Mouse (Mus musculus) MEL (cell line): Measurements from ENCODE around the gene Ust. TPM values are rescaled to one million over a fixed set of nuclear protein-coding genes. Genes with fewer than 3 reads are reported as not detected.

Experiments used
- DNase-seq: peaks from one replicate; pipeline ENCODE4 v3.0.0; 2011; ENCODE audit warnings: low read depth, low spot score
- H3K27ac ChIP-seq: 2 replicates; pipeline ENCODE4 v1.5.1; 2012; ENCODE audit warnings: low read depth, mild to moderate bottlenecking, control low read depth, low read length, moderate library complexity; ENCODE audit not compliant: control insufficient read depth
- H3K27me3 ChIP-seq, 2 experiments: fragments of 150-350 bp in 1 of 2; sonication (generic) in 1 of 2; 2 replicates each; pipeline ENCODE4 v1.6.1; 2012; ENCODE audit warnings: low read length in 2 of 2, mild to moderate bottlenecking in 2 of 2, improper control_type of control experiment in 1 of 2, moderate library complexity in 1 of 2; ENCODE audit not compliant: insufficient read depth in 2 of 2, control insufficient read depth in 1 of 2
- H3K36me3 ChIP-seq, 2 experiments: 2 replicates each; pipeline ENCODE4 v1.6.1; 2012 to 2014; ENCODE audit warnings: low read length in 2 of 2, improper control_type of control experiment in 1 of 2, inconsistent platforms in 1 of 2, mild to moderate bottlenecking in 1 of 2; ENCODE audit not compliant: insufficient read depth in 2 of 2, control insufficient read depth in 1 of 2
- H3K4me1 ChIP-seq, 2 experiments: fragments of 150-350 bp in 1 of 2; sonication (generic) in 1 of 2; 2 replicates each; pipeline ENCODE4 v1.6.1; 2012; ENCODE audit warnings: low read length in 2 of 2, improper control_type of control experiment in 1 of 2, mild to moderate bottlenecking in 1 of 2; ENCODE audit not compliant: insufficient read depth in 2 of 2, control insufficient read depth in 1 of 2
- H3K4me3 ChIP-seq, 2 experiments: fragments of 150-350 bp in 1 of 2; sonication (generic) in 1 of 2; 2 replicates each; pipeline ENCODE4 v1.5.1; 2012; ENCODE audit warnings: low read depth in 2 of 2, low read length in 2 of 2, mild to moderate bottlenecking in 2 of 2, moderate library complexity in 2 of 2, control low read depth in 1 of 2, improper control_type of control experiment in 1 of 2; ENCODE audit not compliant: control insufficient read depth in 1 of 2, insufficient read depth in 1 of 2
- H3K79me2 ChIP-seq: 2 replicates; pipeline ENCODE4 v1.6.1; 2012; ENCODE audit warnings: mild to moderate bottlenecking, low read length, moderate library complexity; ENCODE audit not compliant: control insufficient read depth, poor library complexity, insufficient read depth
- H3K9ac ChIP-seq: 2 replicates; pipeline ENCODE4 v1.6.1; 2012; ENCODE audit warnings: low read depth, mild to moderate bottlenecking, control low read depth, low read length, moderate library complexity; ENCODE audit not compliant: control insufficient read depth, poor library complexity, severe bottlenecking
- H3K9me3 ChIP-seq: fragments of 150-350 bp; sonication (generic); replicated peaks from 2 replicates; pipeline ENCODE4 v1.6.1; 2012; ENCODE audit warnings: mild to moderate bottlenecking, low read length, improper control_type of control experiment, moderate library complexity; ENCODE audit not compliant: insufficient read depth
- BHLHE40 ChIP-seq: IDR thresholded peaks from 2 replicates; pipeline ENCODE4 v1.6.1; 2012; ENCODE audit warnings: low read depth, mild to moderate bottlenecking, inconsistent platforms, low read length, improper control_type of control experiment, borderline replicate concordance
- CHD1 ChIP-seq: IDR thresholded peaks from 2 replicates; pipeline ENCODE4 v1.6.1; 2012; ENCODE audit warnings: low read depth, mild to moderate bottlenecking, inconsistent platforms, low read length, improper control_type of control experiment
- CHD2 ChIP-seq: IDR thresholded peaks from 2 replicates; pipeline ENCODE4 v1.6.1; 2011; ENCODE audit warnings: low read length, improper control_type of control experiment
- CTCF ChIP-seq, 3 experiments: IDR thresholded peaks in 2 of 3; conservative IDR thresholded peaks in 1 of 3; 2 replicates each; pipeline ENCODE4 v1.5.1; 2011 to 2012; ENCODE audit warnings: low read length in 3 of 3, low read depth in 2 of 3, mild to moderate bottlenecking in 2 of 3, improper control_type of control experiment in 1 of 3, inconsistent platforms in 1 of 3, mixed read lengths in 1 of 3, moderate library complexity in 1 of 3; ENCODE audit not compliant: control insufficient read depth in 1 of 3, insufficient read depth in 1 of 3, poor library complexity in 1 of 3, severe bottlenecking in 1 of 3
- ELF1 ChIP-seq: IDR thresholded peaks from 2 replicates; pipeline ENCODE4 v1.6.1; 2014; ENCODE audit warnings: low read depth, mild to moderate bottlenecking, inconsistent platforms, low read length, improper control_type of control experiment, moderate library complexity
- ETS1 ChIP-seq: IDR thresholded peaks from 2 replicates; pipeline ENCODE4 v1.6.1; 2012; ENCODE audit warnings: low read depth, mild to moderate bottlenecking, inconsistent platforms, low read length, improper control_type of control experiment, moderate library complexity
- GABPA ChIP-seq: IDR thresholded peaks from 2 replicates; pipeline ENCODE4 v1.6.1; 2012; ENCODE audit warnings: low read depth, mild to moderate bottlenecking, inconsistent platforms, low read length, improper control_type of control experiment, moderate library complexity
- HCFC1 ChIP-seq: IDR thresholded peaks from 2 replicates; pipeline ENCODE4 v1.6.1; 2012; ENCODE audit warnings: low read depth, mild to moderate bottlenecking, inconsistent platforms, low read length, improper control_type of control experiment, moderate library complexity
- JUND ChIP-seq: IDR thresholded peaks from 2 replicates; pipeline ENCODE4 v1.6.1; 2011; ENCODE audit warnings: low read depth, mild to moderate bottlenecking, improper control_type of control experiment, low read length
- KAT2A ChIP-seq: conservative IDR thresholded peaks from 2 replicates; pipeline ENCODE4 v1.6.1; 2012; ENCODE audit warnings: low read depth, low read length, improper control_type of control experiment, inconsistent platforms
- MAFK ChIP-seq: IDR thresholded peaks from 2 replicates; pipeline ENCODE4 v1.6.1; 2011; ENCODE audit warnings: low read depth, mild to moderate bottlenecking, low read length, improper control_type of control experiment, borderline replicate concordance
- MAZ ChIP-seq: IDR thresholded peaks from 2 replicates; pipeline ENCODE4 v1.6.1; 2012; ENCODE audit warnings: low read depth, mild to moderate bottlenecking, inconsistent platforms, low read length, improper control_type of control experiment
- MEF2A ChIP-seq: IDR thresholded peaks from 2 replicates; pipeline ENCODE4 v1.6.1; 2014; ENCODE audit warnings: low read depth, mild to moderate bottlenecking, inconsistent platforms, low read length, improper control_type of control experiment; ENCODE audit not compliant: poor library complexity, insufficient replicate concordance, severe bottlenecking; ENCODE audit errors: extremely low read depth
- MXI1 ChIP-seq: IDR thresholded peaks from 2 replicates; pipeline ENCODE4 v1.6.1; 2011; ENCODE audit warnings: mild to moderate bottlenecking, low read depth, low read length, improper control_type of control experiment
- MYB ChIP-seq: IDR thresholded peaks from 2 replicates; pipeline ENCODE4 v1.6.1; 2011; ENCODE audit warnings: mild to moderate bottlenecking, low read depth, low read length, improper control_type of control experiment
- NELFE ChIP-seq: IDR thresholded peaks from 2 replicates; pipeline ENCODE4 v1.6.1; 2011; ENCODE audit warnings: low read depth, low read length, improper control_type of control experiment
- POLR2A ChIP-seq, 2 experiments: IDR thresholded peaks; 2 replicates each; pipeline ENCODE4 v1.6.1; 2011 to 2012; ENCODE audit warnings: low read length in 2 of 2, mild to moderate bottlenecking in 2 of 2, control low read depth in 1 of 2, improper control_type of control experiment in 1 of 2, low read depth in 1 of 2, moderate library complexity in 1 of 2; ENCODE audit not compliant: control insufficient read depth in 1 of 2, insufficient read depth in 1 of 2, poor library complexity in 1 of 2
- RAD21 ChIP-seq: IDR thresholded peaks from 2 replicates; pipeline ENCODE4 v1.6.1; 2011; ENCODE audit warnings: mild to moderate bottlenecking, low read depth, low read length, improper control_type of control experiment
- RCOR1 ChIP-seq: IDR thresholded peaks from 2 replicates; pipeline ENCODE4 v1.6.1; 2012; ENCODE audit warnings: low read depth, mild to moderate bottlenecking, inconsistent platforms, low read length, improper control_type of control experiment
- SIN3A ChIP-seq: IDR thresholded peaks from 2 replicates; pipeline ENCODE4 v1.6.1; 2012; ENCODE audit warnings: low read length, improper control_type of control experiment, inconsistent platforms
- TAL1 ChIP-seq: IDR thresholded peaks from 2 replicates; pipeline ENCODE4 v1.6.1; 2012; ENCODE audit warnings: mild to moderate bottlenecking, inconsistent platforms, low read length, moderate library complexity, mixed read lengths
- TBP ChIP-seq: IDR thresholded peaks from 2 replicates; pipeline ENCODE4 v1.8.0; 2011; ENCODE audit warnings: low read depth, low read length, improper control_type of control experiment
- TCF12 ChIP-seq: IDR thresholded peaks from 2 replicates; pipeline ENCODE4 v1.6.1; 2014; ENCODE audit warnings: low read depth, mild to moderate bottlenecking, inconsistent platforms, low read length, improper control_type of control experiment, moderate library complexity
- UBTF ChIP-seq: IDR thresholded peaks from 2 replicates; pipeline ENCODE4 v1.6.1; 2012; ENCODE audit warnings: low read depth, mild to moderate bottlenecking, inconsistent platforms, low read length, improper control_type of control experiment, moderate library complexity, borderline replicate concordance; ENCODE audit not compliant: insufficient read depth
- USF2 ChIP-seq, 2 experiments: IDR thresholded peaks; 2 replicates each; pipeline ENCODE4 v1.6.1; 2011 to 2012; ENCODE audit warnings: improper control_type of control experiment in 2 of 2, low read length in 2 of 2, borderline replicate concordance in 1 of 2, inconsistent platforms in 1 of 2, low read depth in 1 of 2, mild to moderate bottlenecking in 1 of 2; ENCODE audit not compliant: insufficient read depth in 1 of 2
- ZKSCAN1 ChIP-seq: IDR thresholded peaks from 2 replicates; pipeline ENCODE4 v1.6.1; 2012; ENCODE audit warnings: low read depth, mild to moderate bottlenecking, inconsistent platforms, low read length, improper control_type of control experiment, moderate library complexity
- polyA plus RNA-seq, 2 experiments: library from polyadenylated mRNA; stranded (reverse) in 1 of 2; unstranded in 1 of 2; fragments of >175 nt in 1 of 2; fragments of >200 nt in 1 of 2; gene quantifications; 2 replicates each; pipeline versions ENCODE4 v1.2.1 to v1.2.4; 2012; ENCODE audit warnings: low replicate concordance in 2 of 2, low read depth in 1 of 2; ENCODE audit not compliant: insufficient read length in 2 of 2, insufficient read depth in 1 of 2, missing spikeins in 1 of 2
- total RNA-seq: library from RNA; depleted of rRNA; stranded (reverse); fragments of 300-350 nt; gene quantifications from 2 replicates; pipeline ENCODE4 v1.2.3, GENCODE M21; 2012

Gene Ust
- total and polyA plus RNA-seq, 3 experiments: not detected

DNA sequence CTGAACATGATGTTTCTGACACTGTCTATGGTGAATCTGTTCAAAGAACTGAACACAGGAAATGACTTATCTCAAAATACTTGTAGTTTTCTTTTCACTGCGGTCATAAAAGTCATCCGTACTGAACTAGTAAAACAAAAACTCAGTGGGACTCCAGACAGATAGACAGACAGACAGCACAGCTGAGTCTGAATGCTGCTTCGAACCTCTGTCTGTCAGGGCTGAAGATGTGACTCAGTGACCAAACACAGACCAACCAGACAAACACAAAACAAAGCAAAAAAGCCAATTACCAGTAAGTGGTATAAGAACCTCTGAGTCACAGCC, 12.4 kb downstream of the Ust start:
- DNase-seq: no peak
- no peak for TF ChIP-seq CHD2
- TF ChIP-seq TCF12: no peak
- no peak for TF ChIP-seq HCFC1
- no peak for TF ChIP-seq MXI1
- no peak for TF ChIP-seq MAZ
- TF ChIP-seq KAT2A: no peak
- no peak for TF ChIP-seq ELF1
- TF ChIP-seq POLR2A (IDR thresholded peaks at IDR 0.05; ENCODE audit: control insufficient read depth in 1 of 2, insufficient read depth in 1 of 2, low read depth in 1 of 2, low read length in 2 of 2, poor library complexity in 1 of 2): no peak
- TF ChIP-seq CTCF (IDR thresholded peaks at IDR 0.05 in 2 of 3, conservative IDR thresholded peaks at IDR 0.05 in 1 of 3; ENCODE audit: control insufficient read depth in 1 of 3, insufficient read depth in 1 of 3, low read depth in 2 of 3, low read length in 3 of 3, poor library complexity in 1 of 3, severe bottlenecking in 1 of 3): no peak
- no peak for TF ChIP-seq MAFK
- no peak for TF ChIP-seq SIN3A
- TF ChIP-seq ETS1: no peak
- TF ChIP-seq TBP: no peak
- TF ChIP-seq UBTF: no peak
- no peak for TF ChIP-seq MYB
- no peak for TF ChIP-seq JUND
- TF ChIP-seq GABPA: no peak
- no peak for TF ChIP-seq BHLHE40
- TF ChIP-seq MEF2A: no peak
- no peak for TF ChIP-seq TAL1
- no peak overlapping the region for H3K9ac ChIP-seq
- H3K4me1 ChIP-seq: no peaks in the 10 kb centered on the region
- H3K27ac ChIP-seq: no peak overlapping the region
- no peaks in the 10 kb centered on the region for H3K36me3 ChIP-seq
- no peaks in the 10 kb centered on the region for H3K79me2 ChIP-seq
- H3K27me3 ChIP-seq: no peaks in the 10 kb centered on the region
- no peak overlapping the region for H3K4me3 ChIP-seq
- no peaks in the 10 kb centered on the region for H3K9me3 ChIP-seq

DNA sequence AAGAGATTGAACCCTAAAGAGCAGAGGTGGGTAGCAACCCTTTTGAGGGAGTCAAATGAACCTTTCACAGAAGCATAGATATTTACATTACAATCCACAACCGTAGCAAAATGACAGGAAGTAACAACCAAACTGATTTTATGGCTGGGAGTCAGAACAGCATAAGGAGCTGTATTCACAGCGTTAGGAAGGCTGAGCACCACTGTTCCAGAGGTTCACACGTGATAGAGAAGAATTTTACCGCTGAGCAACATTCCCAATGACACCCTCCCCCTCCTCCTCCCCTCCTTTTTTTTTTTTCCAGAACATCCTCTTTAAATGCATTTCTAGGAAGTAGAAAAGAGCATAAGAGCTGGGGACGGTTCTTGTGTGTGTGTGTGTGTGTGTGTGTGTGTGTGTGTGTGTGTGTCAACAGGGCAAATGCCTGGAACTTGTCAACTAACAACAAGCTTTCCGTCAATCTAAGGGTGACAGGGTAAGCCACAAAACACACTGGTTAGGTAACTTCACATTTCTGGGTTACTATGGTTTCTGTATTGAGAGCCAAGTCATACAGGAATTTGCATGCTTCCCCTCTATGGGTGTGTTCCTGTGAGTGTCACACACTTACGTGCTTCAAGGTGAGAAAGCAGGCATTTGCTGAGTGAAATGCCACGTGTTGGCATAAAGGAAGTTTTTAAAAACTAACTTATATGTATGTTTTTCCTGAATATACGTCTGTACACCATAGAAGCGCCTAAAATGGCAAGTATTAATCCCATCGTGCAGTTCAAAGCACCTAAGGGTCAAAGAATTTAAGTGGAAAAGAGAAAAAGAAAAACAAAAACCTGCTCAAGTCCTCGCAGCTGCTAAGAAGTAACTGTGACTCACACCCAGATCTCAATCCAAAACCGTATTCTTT, 13.0 kb downstream of the Ust start:
- TF ChIP-seq USF2 (IDR thresholded peaks at IDR 0.05; ENCODE audit: borderline replicate concordance in 1 of 2, insufficient read depth in 1 of 2, low read depth in 1 of 2, low read length in 2 of 2) (no peak), MYB (no peak), CHD2 (no peak), ZKSCAN1 (no peak), CTCF (IDR thresholded peaks at IDR 0.05 in 2 of 3, conservative IDR thresholded peaks at IDR 0.05 in 1 of 3; ENCODE audit: control insufficient read depth in 1 of 3, insufficient read depth in 1 of 3, low read depth in 2 of 3, low read length in 3 of 3, poor library complexity in 1 of 3, severe bottlenecking in 1 of 3) (no peak), NELFE (no peak), CHD1 (no peak), ELF1 (no peak), RCOR1 (no peak), TCF12 (no peak), MAFK (no peak), JUND (no peak), TAL1 (no peak), SIN3A (no peak), RAD21 (no peak), KAT2A (no peak)
- H3K27me3 ChIP-seq: no peaks in the 10 kb centered on the region
- no peak overlapping the region for H3K27ac ChIP-seq
- no peaks in the 10 kb centered on the region for H3K36me3 ChIP-seq
- H3K4me1 ChIP-seq: no peaks in the 10 kb centered on the region
- H3K9ac ChIP-seq: no peak overlapping the region
- no peak for DNase-seq
- no peak overlapping the region for H3K4me3 ChIP-seq
- H3K79me2 ChIP-seq: no peaks in the 10 kb centered on the region
- H3K9me3 ChIP-seq: no peaks in the 10 kb centered on the region
